Mouse (Mus musculus): ENCODE measurements at regions not wholly inside any gene's neighbourhood (a gene's known extent, or its start where the extent isn't known, plus 50 kb on each side); places are given as distances from the start of the nearest gene placed in this dataset.

- Histone ChIP-seq H3K27ac (replicated peaks) (no peak overlapping the region), H3K4me3 (no peak overlapping the region), H3K36me3 (no peaks in the 10 kb centered on the region), H3K9ac (no peak overlapping the region), H3K27me3 (no peaks in the 10 kb centered on the region), H3K9me3 (no peaks in the 10 kb centered on the region), H3K4me2 (no peak overlapping the region), H3K4me1 (replicated peaks) (peaks cover 10% of the 10 kb centered on the region)
- 55% methylated on average over 6 of the region's 6 CpGs for WGBS
- no peak for ATAC-seq (ENCODE audit: low read depth)
These were observed 178.1 kb downstream of the Dact1 start for GRCm38 (mm10) chr12:71487591-71488435.

GRCm38 (mm10) chr12:71489295-71489694 lies 179.6 kb downstream of the Dact1 start:
- Histone ChIP-seq H3K4me2 (no peak overlapping the region), H3K27me3 (no peaks in the 10 kb centered on the region), H3K4me3 (no peak overlapping the region), H3K36me3 (no peaks in the 10 kb centered on the region), H3K4me1 (replicated peaks) (peaks cover 13% of the 10 kb centered on the region), H3K27ac (replicated peaks) (no peak overlapping the region), H3K9ac (no peak overlapping the region), H3K9me3 (no peaks in the 10 kb centered on the region)
- ATAC-seq (ENCODE audit: low read depth): no peak
- WGBS: 87% methylated on average over 7 of the region's 7 CpGs

GRCm38 (mm10) chr12:71494803-71495293 lies 185.2 kb downstream of the Dact1 start:
- Histone ChIP-seq H3K4me2 (peak overlapping the region; percentile 44), H3K36me3 (no peaks in the 10 kb centered on the region), H3K9me3 (no peaks in the 10 kb centered on the region), H3K27me3 (no peaks in the 10 kb centered on the region), H3K9ac (peak overlapping the region; percentile 23), H3K4me1 (replicated peaks) (peaks cover 21% of the 10 kb centered on the region), H3K27ac (replicated peaks) (peak overlapping the region; percentile 87), H3K4me3 (no peak overlapping the region)
- peak; percentile 46 for ATAC-seq (ENCODE audit: low read depth)
- WGBS: 16% methylated on average over 10 of the region's 10 CpGs

GRCm38 (mm10) chr12:71498246-71499029 lies 188.8 kb downstream of the Dact1 start:
- H3K4me2 ChIP-seq: no peak overlapping the region
- no peaks in the 10 kb centered on the region for H3K27me3 ChIP-seq
- 70% methylated on average over 14 of the region's 14 CpGs for WGBS
- no peak for ATAC-seq (ENCODE audit: low read depth)
- H3K4me3 ChIP-seq: no peak overlapping the region
- H3K27ac ChIP-seq (replicated peaks): no peak overlapping the region
- H3K9me3 ChIP-seq: no peaks in the 10 kb centered on the region
- H3K36me3 ChIP-seq: no peaks in the 10 kb centered on the region
- H3K9ac ChIP-seq: no peak overlapping the region
- peaks cover 26% of the 10 kb centered on the region for H3K4me1 ChIP-seq (replicated peaks)

- H3K4me1 ChIP-seq (replicated peaks): peaks cover 7% of the 10 kb centered on the region
These were observed 191.7 kb downstream of the Dact1 start for GRCm38 (mm10) chr12:71501299-71501810.

GRCm38 (mm10) chr12:71503265-71503664 lies 193.6 kb downstream of the Dact1 start:
- ATAC-seq (ENCODE audit: low read depth): no peak
- WGBS: 35% methylated on average over 11 of the region's 11 CpGs
- Histone ChIP-seq H3K9ac (no peak overlapping the region), H3K9me3 (no peaks in the 10 kb centered on the region), H3K27ac (replicated peaks) (no peak overlapping the region), H3K4me1 (replicated peaks) (peaks cover 7% of the 10 kb centered on the region), H3K4me2 (no peak overlapping the region), H3K36me3 (no peaks in the 10 kb centered on the region), H3K4me3 (no peak overlapping the region), H3K27me3 (no peaks in the 10 kb centered on the region)

More at GRCm38 (mm10) chr12:71501299-71501810, 191.7 kb downstream of the Dact1 start:
- H3K9ac ChIP-seq: no peak overlapping the region
- no peaks in the 10 kb centered on the region for H3K27me3 ChIP-seq
- 0 out of 2 replicates have a peak overlapping the region, but pooled peaks have one; percentile 18 for H3K27ac ChIP-seq (replicated peaks)
- ATAC-seq (ENCODE audit: low read depth): no peak
- no peaks in the 10 kb centered on the region for H3K36me3 ChIP-seq
- 68% methylated on average over 7 of the region's 7 CpGs for WGBS
- no peaks in the 10 kb centered on the region for H3K9me3 ChIP-seq
- no peak overlapping the region for H3K4me3 ChIP-seq
- H3K4me2 ChIP-seq: no peak overlapping the region

GRCm38 (mm10) chr12:71506206-71506605 lies 196.5 kb downstream of the Dact1 start:
- H3K27me3 ChIP-seq: no peaks in the 10 kb centered on the region
- H3K4me2 ChIP-seq: no peak overlapping the region
- WGBS: 79% methylated on average over 4 of the region's 4 CpGs
- H3K27ac ChIP-seq (replicated peaks): no peak overlapping the region
- H3K4me1 ChIP-seq (replicated peaks): peaks cover 7% of the 10 kb centered on the region
- no peaks in the 10 kb centered on the region for H3K36me3 ChIP-seq
- no peak overlapping the region for H3K4me3 ChIP-seq
- H3K9ac ChIP-seq: no peak overlapping the region
- no peak for ATAC-seq (ENCODE audit: low read depth)
- no peaks in the 10 kb centered on the region for H3K9me3 ChIP-seq

GRCm38 (mm10) chr12:71506716-71507115 lies 197.0 kb downstream of the Dact1 start:
- H3K4me3 ChIP-seq: no peak overlapping the region
- no peaks in the 10 kb centered on the region for H3K9me3 ChIP-seq
- no peaks in the 10 kb centered on the region for H3K27me3 ChIP-seq
- no peak overlapping the region for H3K27ac ChIP-seq (replicated peaks)
- no peak overlapping the region for H3K4me2 ChIP-seq
- 68% methylated on average over 1 of the region's 1 CpGs for WGBS
- no peaks in the 10 kb centered on the region for H3K36me3 ChIP-seq
- no peak for ATAC-seq (ENCODE audit: low read depth)
- H3K4me1 ChIP-seq (replicated peaks): peaks cover 7% of the 10 kb centered on the region
- no peak overlapping the region for H3K9ac ChIP-seq

GRCm38 (mm10) chr12:71512915-71513612 lies 203.4 kb downstream of the Dact1 start:
- ATAC-seq (ENCODE audit: low read depth): no peak
- 63% methylated on average over 7 of the region's 7 CpGs for WGBS

GRCm38 (mm10) chr12:71519520-71519919 lies 209.8 kb downstream of the Dact1 start:
- Histone ChIP-seq H3K36me3 (no peaks in the 10 kb centered on the region), H3K4me3 (no peak overlapping the region), H3K27me3 (no peaks in the 10 kb centered on the region), H3K4me2 (no peak overlapping the region), H3K9ac (no peak overlapping the region), H3K27ac (replicated peaks) (no peak overlapping the region), H3K9me3 (no peaks in the 10 kb centered on the region), H3K4me1 (replicated peaks) (peaks cover 7% of the 10 kb centered on the region; the same call in 1 of the 2 replicates)
- WGBS: 66% methylated on average over 1 of the region's 1 CpGs
- ATAC-seq (ENCODE audit: low read depth): no peak

More at GRCm38 (mm10) chr12:71512915-71513612, 203.4 kb downstream of the Dact1 start:
- Histone ChIP-seq H3K4me1 (replicated peaks) (peaks cover 8% of the 10 kb centered on the region; the same call in 1 of the 2 replicates), H3K36me3 (no peaks in the 10 kb centered on the region), H3K27ac (replicated peaks) (no peak overlapping the region), H3K9me3 (no peaks in the 10 kb centered on the region), H3K4me3 (no peak overlapping the region), H3K4me2 (no peak overlapping the region), H3K9ac (no peak overlapping the region), H3K27me3 (no peaks in the 10 kb centered on the region)

GRCm38 (mm10) chr12:71521936-71522335 lies 212.3 kb downstream of the Dact1 start:
- Histone ChIP-seq H3K4me2 (no peak overlapping the region), H3K9me3 (no peaks in the 10 kb centered on the region), H3K9ac (no peak overlapping the region), H3K36me3 (no peaks in the 10 kb centered on the region), H3K27ac (replicated peaks) (no peak overlapping the region), H3K4me3 (no peak overlapping the region), H3K4me1 (replicated peaks) (peaks cover 23% of the 10 kb centered on the region), H3K27me3 (no peaks in the 10 kb centered on the region)
- no peak for ATAC-seq (ENCODE audit: low read depth)
- WGBS: 90% methylated on average over 3 of the region's 3 CpGs

Data from neural tube, embryonic 13.5 days (tissue).